Mouse (Mus musculus) lung, embryonic 14.5 days (tissue): ENCODE results near the gene Trp53rka. TPM values are rescaled to one million over a fixed set of nuclear protein-coding genes. Genes with fewer than 3 reads are reported as not detected.

Source experiments
- ATAC-seq: fragments of 200-750 bp; cut with Nextera tagmentation; 2 replicates; pipeline ENCODE4 v1.8.0; 2017; ENCODE audit warnings: mild to moderate bottlenecking, moderate TSS enrichment, moderate library complexity; ENCODE audit not compliant: insufficient read depth
- DNase-seq: peaks from one replicate; pipeline ENCODE4 v3.0.0-alpha.2; 2015
- H3K27ac ChIP-seq: fragments of 300-500 bp; sonication (generic); 2 replicates; pipeline ENCODE4 v1.5.1; 2014; ENCODE audit warnings: low read depth, mild to moderate bottlenecking, moderate library complexity
- H3K27me3 ChIP-seq: fragments of 300-500 bp; sonication (generic); 2 replicates; pipeline ENCODE4 v1.6.1; 2014; ENCODE audit warnings: low read length, control low read depth; ENCODE audit not compliant: insufficient read depth
- H3K36me3 ChIP-seq: fragments of 300-500 bp; sonication (generic); 2 replicates; pipeline ENCODE4 v1.6.1; 2014; ENCODE audit warnings: control low read depth; ENCODE audit not compliant: insufficient read depth
- H3K4me1 ChIP-seq: fragments of 300-500 bp; sonication (generic); 2 replicates; pipeline ENCODE4 v1.6.1; 2014; ENCODE audit warnings: antibody characterized with exemption, control low read depth; ENCODE audit not compliant: insufficient read depth
- H3K4me2 ChIP-seq: fragments of 300-500 bp; sonication (generic); 2 replicates; pipeline ENCODE4 v1.6.1; 2014; ENCODE audit warnings: mild to moderate bottlenecking
- H3K4me3 ChIP-seq: fragments of 300-500 bp; sonication (generic); 2 replicates; pipeline ENCODE4 v1.5.1; 2014; ENCODE audit warnings: low read depth, low read length
- H3K9ac ChIP-seq: fragments of 300-500 bp; sonication (generic); 2 replicates; pipeline ENCODE4 v1.6.1; 2014
- H3K9me3 ChIP-seq: fragments of 300-500 bp; sonication (generic); 2 replicates; pipeline ENCODE4 v1.6.1; 2016; ENCODE audit warnings: low read depth, low read length, control low read depth
- CTCF ChIP-seq: IDR thresholded peaks from 2 replicates; pipeline ENCODE4 v1.5.1; 2016; ENCODE audit warnings: antibody characterized with exemption, low read depth
- WGBS: fragments of 180-500 bp; shearing (Covaris S2); extraction: QIAGEN DNeasy Blood & Tissue Kit; methylation state at CpG from one replicate; pipeline ENCODE4 v1.1.7; 2014; 5-methylcytosine and 5-hydroxymethylcytosine counted together
- polyA plus RNA-seq: library from polyadenylated mRNA; unstranded; fragments of >200 nt; fragmentation: Nextera tagmentation; extraction: Ambion mirVana; gene quantifications from 2 replicates; pipeline ENCODE4 v1.2.1, GENCODE M21; 2014

Gene Trp53rka
- 42.5 and 45.1 TPM in 2 replicates for polyA plus RNA-seq

DNA sequence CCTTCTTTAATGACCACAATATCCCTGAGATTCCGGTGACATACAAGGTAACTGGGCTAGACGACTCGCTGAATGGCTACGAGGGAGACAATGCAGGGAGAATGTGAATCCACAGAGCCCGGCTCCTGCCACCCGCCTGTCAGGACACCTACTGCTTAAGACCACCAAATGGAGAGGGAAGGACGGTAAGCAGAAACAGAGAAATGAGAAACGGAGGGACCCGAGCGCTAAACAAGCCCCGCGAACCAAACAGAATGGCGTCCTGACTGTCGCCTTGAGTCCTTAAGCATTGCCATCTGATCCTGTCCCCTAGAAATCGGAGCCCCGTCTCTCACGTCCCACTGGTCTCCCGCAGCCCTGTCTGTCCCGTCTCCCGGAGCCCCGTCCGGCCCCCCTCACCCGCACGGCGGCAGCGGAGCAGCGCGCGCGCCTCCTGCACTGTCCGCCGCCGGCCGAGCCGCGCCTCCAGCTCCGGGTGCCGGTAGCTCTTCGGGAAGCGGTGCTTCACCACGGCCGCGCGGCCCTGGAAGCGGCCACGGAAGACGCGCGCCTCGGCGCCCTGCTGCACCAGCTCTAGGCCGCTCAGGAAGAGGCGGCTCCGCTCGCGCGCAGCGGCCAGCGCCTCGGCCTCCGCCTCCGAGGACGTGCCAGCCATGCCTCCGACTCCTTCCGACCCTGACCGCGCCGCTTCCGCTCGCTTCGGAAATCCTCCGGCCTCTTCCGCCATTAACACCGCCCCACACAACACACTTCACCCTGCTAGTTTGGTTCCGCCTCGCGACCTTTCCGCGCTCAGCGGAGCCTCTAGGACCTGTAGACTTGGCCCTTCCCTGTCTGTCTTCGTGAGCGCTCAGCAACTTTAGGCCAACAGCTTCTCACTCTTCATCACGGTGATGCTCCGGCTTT lies at the start of gene Trp53rka:
Gene Trp53rka (minus strand): TSS at position 677 of the 906 bp plus-strand sequence.
- Histone ChIP-seq H3K4me2 (peak within 1 kb of the TSS; percentile 82), H3K9me3 (no peaks in the 10 kb centered on the region), H3K4me1 (no peaks in the 10 kb centered on the region; the same call in 1 of the 2 replicates), H3K4me3 (peak within 1 kb of the TSS; percentile 73), H3K27me3 (no peaks in the 10 kb centered on the region), H3K36me3 (peaks cover 28% of the 10 kb centered on the region), H3K9ac (peak within 1 kb of the TSS; percentile 80), H3K27ac (peak within 1 kb of the TSS; percentile 67)
- under 1% methylated on average over 70 of the region's 84 CpGs for WGBS
- no peak for TF ChIP-seq CTCF
- DNase-seq (peak; percentile 90), ATAC-seq (peak; percentile 89)

DNA sequence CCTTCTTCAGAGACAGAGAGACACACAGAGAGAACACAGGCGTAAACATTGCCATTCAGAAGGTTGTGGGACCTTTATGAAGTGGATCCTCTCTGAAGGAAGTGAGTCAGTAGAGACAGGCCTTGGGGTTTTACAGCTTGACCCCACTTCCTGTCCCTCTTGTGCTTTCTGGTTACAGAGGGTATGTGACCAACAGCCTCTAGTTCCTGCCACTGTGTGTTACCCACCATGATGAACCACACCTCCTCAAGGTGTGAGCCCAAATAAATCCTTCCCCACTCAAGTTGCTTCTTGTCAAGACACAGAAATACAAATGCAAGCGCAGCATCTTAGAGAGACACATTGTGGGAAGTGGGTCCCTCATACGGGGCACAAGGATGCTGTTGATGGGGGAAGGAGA lies 47.9 kb upstream of the Trp53rka start:
- H3K9ac ChIP-seq = no peak overlapping the region
- no peak for DNase-seq
- H3K4me3 ChIP-seq = no peak overlapping the region
- H3K4me2 ChIP-seq = no peak overlapping the region
- H3K4me1 ChIP-seq = no peaks in the 10 kb centered on the region
- WGBS = 85% methylated on average over 3 of the region's 3 CpGs
- no peak overlapping the region for H3K27ac ChIP-seq
- no peaks in the 10 kb centered on the region for H3K9me3 ChIP-seq
- ATAC-seq = no peak
- no peaks in the 10 kb centered on the region for H3K36me3 ChIP-seq
- no peak for TF ChIP-seq CTCF
- H3K27me3 ChIP-seq = no peaks in the 10 kb centered on the region

DNA sequence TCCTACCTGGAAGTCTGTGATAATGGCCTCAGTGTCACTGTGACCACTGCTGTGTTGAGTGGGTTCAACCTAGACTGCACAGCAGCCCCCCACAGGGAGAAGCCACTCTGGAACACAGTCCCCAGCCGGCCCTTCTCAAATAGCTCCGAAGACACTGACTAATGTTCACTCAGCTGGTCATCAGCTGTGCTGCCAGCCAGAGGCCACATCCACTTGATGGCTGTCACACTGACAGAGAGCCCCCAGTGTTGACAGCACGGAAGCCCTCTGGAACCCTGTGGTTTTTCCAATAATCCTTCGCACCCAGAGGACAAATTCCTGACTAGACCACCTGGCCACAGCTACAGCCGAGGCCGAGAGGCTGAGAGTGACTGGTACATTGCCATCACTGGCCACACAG lies 40.7 kb upstream of the Trp53rka start:
- H3K4me3 ChIP-seq = no peak overlapping the region
- H3K36me3 ChIP-seq = no peaks in the 10 kb centered on the region
- no peak for TF ChIP-seq CTCF
- H3K27ac ChIP-seq = no peak overlapping the region
- H3K4me2 ChIP-seq = no peak overlapping the region
- H3K27me3 ChIP-seq = no peaks in the 10 kb centered on the region
- no peak overlapping the region for H3K9ac ChIP-seq
- ATAC-seq (no peak), DNase-seq (no peak)
- no peaks in the 10 kb centered on the region for H3K4me1 ChIP-seq
- WGBS = 43% methylated on average over 6 of the region's 6 CpGs
- no peaks in the 10 kb centered on the region for H3K9me3 ChIP-seq

DNA sequence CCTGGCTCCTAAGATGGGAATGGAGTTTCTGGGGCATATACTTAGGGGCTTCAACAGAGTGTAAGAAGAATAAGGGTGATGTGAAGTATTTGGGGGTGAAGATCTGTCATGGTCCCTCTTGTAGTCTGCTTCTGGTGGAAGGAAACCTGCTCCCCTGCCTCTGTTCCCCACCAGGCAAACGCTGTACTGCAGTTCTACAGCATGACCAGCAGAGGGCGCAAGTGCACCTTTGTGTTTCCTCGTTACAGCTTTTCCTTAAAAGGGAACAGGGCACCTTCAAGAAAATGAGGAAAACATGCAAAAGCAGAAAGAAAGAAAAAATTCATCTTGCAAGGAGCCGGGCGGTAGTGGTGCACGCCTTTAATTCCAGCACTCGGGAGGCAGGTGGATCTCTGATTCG lies 36.0 kb upstream of the Trp53rka start:
- H3K4me3 ChIP-seq = no peak overlapping the region
- no peaks in the 10 kb centered on the region for H3K27me3 ChIP-seq
- H3K27ac ChIP-seq = no peak overlapping the region
- H3K36me3 ChIP-seq = no peaks in the 10 kb centered on the region
- H3K4me1 ChIP-seq = no peaks in the 10 kb centered on the region
- no peaks in the 10 kb centered on the region for H3K9me3 ChIP-seq
- 16% methylated on average over 8 of the region's 8 CpGs for WGBS
- DNase-seq (peak; percentile 86), ATAC-seq (no peak; the same call in 1 of the 2 replicates)
- H3K9ac ChIP-seq = no peak overlapping the region
- H3K4me2 ChIP-seq = no peak overlapping the region
- peak; percentile 99 for TF ChIP-seq CTCF

DNA sequence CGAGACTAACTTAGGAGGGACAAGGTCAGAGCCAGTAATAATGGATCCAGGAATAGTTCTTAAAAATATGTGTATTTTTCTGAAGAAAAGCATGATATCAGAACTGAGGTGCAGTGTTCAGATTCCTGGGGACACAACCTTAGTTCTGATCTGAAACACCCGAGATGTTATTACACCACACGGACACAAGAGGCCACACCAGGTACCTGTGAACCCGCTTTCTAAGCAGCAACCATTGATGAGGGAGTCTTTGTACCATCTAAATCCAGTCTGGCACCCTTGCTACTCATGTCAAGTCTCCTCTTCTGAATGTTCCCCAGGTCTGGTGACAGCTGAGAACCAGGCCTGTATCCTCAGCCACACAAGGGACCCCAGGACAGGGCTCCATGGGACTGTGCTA lies 32.5 kb upstream of the Trp53rka start:
- Histone ChIP-seq H3K9me3 (no peaks in the 10 kb centered on the region), H3K4me3 (no peak overlapping the region), H3K4me2 (no peak overlapping the region), H3K27ac (no peak overlapping the region), H3K36me3 (no peaks in the 10 kb centered on the region), H3K4me1 (no peaks in the 10 kb centered on the region), H3K9ac (no peak overlapping the region), H3K27me3 (no peaks in the 10 kb centered on the region)
- ATAC-seq = no peak
- WGBS = 57% methylated on average over 4 of the region's 4 CpGs
- 0 out of 2 replicates have a peak, but pooled peaks have one; percentile 23 for TF ChIP-seq CTCF
- DNase-seq = no peak

DNA sequence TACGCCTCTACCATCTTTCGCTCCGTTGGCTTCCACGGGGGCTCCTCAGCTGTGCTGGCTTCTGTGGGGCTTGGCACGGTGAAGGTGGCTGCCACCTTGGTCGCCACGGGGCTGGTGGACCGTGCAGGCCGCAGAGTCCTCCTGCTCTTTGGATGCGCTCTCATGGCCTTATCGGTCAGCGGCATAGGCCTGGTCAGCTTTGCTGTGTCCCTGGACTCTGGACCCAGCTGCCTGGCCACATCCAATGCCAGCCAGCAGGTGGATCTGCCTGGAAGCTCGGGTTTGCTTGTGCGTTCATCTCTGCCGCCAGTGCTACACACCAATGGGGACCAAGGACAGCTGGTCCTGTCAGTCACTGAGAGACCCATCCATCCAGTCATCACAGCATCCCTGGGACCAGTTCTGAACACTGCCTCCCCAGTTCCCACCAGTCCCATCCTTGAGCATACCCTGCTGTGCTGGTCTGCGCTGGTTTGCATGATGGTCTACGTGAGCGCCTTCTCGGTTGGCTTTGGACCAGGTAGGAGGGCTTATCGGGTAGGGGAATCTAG lies 22.1 kb upstream of the Trp53rka start:
- 95% methylated on average over 20 of the region's 20 CpGs for WGBS
- Histone ChIP-seq H3K9ac (no peak overlapping the region), H3K4me3 (no peak overlapping the region), H3K27ac (no peak overlapping the region), H3K27me3 (no peaks in the 10 kb centered on the region), H3K36me3 (peaks cover 24% of the 10 kb centered on the region), H3K4me2 (no peak overlapping the region), H3K4me1 (no peaks in the 10 kb centered on the region; the same call in 1 of the 2 replicates), H3K9me3 (no peaks in the 10 kb centered on the region)
- no peak for TF ChIP-seq CTCF
- ATAC-seq = no peak
- DNase-seq = no peak
